Mouse (Mus musculus): Measurements from ENCODE around the gene Olfr1370.
"Not testable (repeated sequence)": the region's sequence is repeated elsewhere in the genome, so short reads cannot be mapped to it uniquely, and the experiment has no call there.

Olfr1370 gene

GRCm38 (mm10) chr13:21074847-21075246 is at the start of gene Olfr1370:
Gene Olfr1370, minus strand, starts transcription at chr13:21074947.
- DNase-seq, result no peak

- no peak for DNase-seq
These were observed 39.4 kb upstream of the Olfr1370 start for GRCm38 (mm10) chr13:21114121-21114520.

- DNase-seq, result not testable (repeated sequence)
These were observed 36.4 kb upstream of the Olfr1370 start, which contains the start of gene Olfr1369-ps1 for GRCm38 (mm10) chr13:21111183-21111582. Gene Olfr1369-ps1, plus strand, starts transcription at chr13:21111483.

GRCm38 (mm10) chr13:21110441-21110840 is 35.7 kb upstream of the Olfr1370 start:
- no peak for DNase-seq

- no peak for DNase-seq
These were observed 35.0 kb upstream of the Olfr1370 start for GRCm38 (mm10) chr13:21109759-21110158.

- no peak for DNase-seq
These were observed 7.9 kb upstream of the Olfr1370 start for GRCm38 (mm10) chr13:21082686-21083085.

- no peak for DNase-seq
These were observed 8.7 kb downstream of the Olfr1370 start for GRCm38 (mm10) chr13:21066021-21066420.

GRCm38 (mm10) chr13:21050118-21050517 is 24.6 kb downstream of the Olfr1370 start:
- DNase-seq, result no peak

GRCm38 (mm10) chr13:21040589-21041199 is 34.1 kb downstream of the Olfr1370 start:
- DNase-seq, result no peak

GRCm38 (mm10) chr13:21035981-21036380 is 38.8 kb downstream of the Olfr1370 start:
- DNase-seq, result no peak

GRCm38 (mm10) chr13:21035011-21035410 is 39.7 kb downstream of the Olfr1370 start:
- no peak for DNase-seq

- no peak for DNase-seq
These were observed 41.6 kb downstream of the Olfr1370 start for GRCm38 (mm10) chr13:21033176-21033575.

- no peak for DNase-seq
These were observed 49.9 kb downstream of the Olfr1370 start for GRCm38 (mm10) chr13:21024831-21025230.

All from thymus, postnatal 36 days (tissue).